Mouse (Mus musculus) cerebellum, adult 2 months (tissue): ENCODE data around the gene Tacr1. TPM values are rescaled to one million over a fixed set of nuclear protein-coding genes. Genes with fewer than 3 reads are reported as not detected.

Experiments used
- DNase-seq, 2 experiments: peaks; one replicate each; pipeline ENCODE4 v3.0.0; 2021
- H3K27ac ChIP-seq: fragments of 200-500 bp; 2 replicates; pipeline ENCODE4 v1.5.1; 2012; ENCODE audit warnings: low read length, control low read depth, inconsistent platforms; ENCODE audit not compliant: insufficient read depth
- H3K27me3 ChIP-seq: fragments of 200-500 bp; 2 replicates; pipeline ENCODE4 v1.6.1; 2012; ENCODE audit warnings: inconsistent platforms, mild to moderate bottlenecking, low read length, moderate library complexity; ENCODE audit not compliant: control insufficient read depth, insufficient read depth
- H3K4me1 ChIP-seq: fragments of 200-500 bp; 2 replicates; pipeline ENCODE4 v1.6.1; 2011; ENCODE audit warnings: low read length; ENCODE audit not compliant: control insufficient read depth, insufficient read depth
- H3K4me3 ChIP-seq: fragments of 200-500 bp; replicated peaks from 2 replicates; pipeline ENCODE3; 2011; ENCODE audit warnings: mild to moderate bottlenecking, low read depth, low read length, control low read depth; ENCODE audit not compliant: insufficient read depth
- CTCF ChIP-seq: fragments of 200-500 bp; IDR thresholded peaks from 2 replicates; pipeline ENCODE4 v1.5.1; 2011; ENCODE audit warnings: low read depth, mild to moderate bottlenecking, control low read depth, low read length, moderate library complexity, borderline replicate concordance; ENCODE audit not compliant: insufficient read depth
- POLR2A ChIP-seq: fragments of 200-500 bp; IDR thresholded peaks from 2 replicates; pipeline ENCODE4 v1.6.1; 2011; ENCODE audit warnings: low read length, control low read depth, borderline replicate concordance; ENCODE audit not compliant: insufficient read depth
- WGBS: fragments of 180-500 bp; shearing (Covaris S2); methylation state at CpG from one replicate; pipeline ENCODE4 v1.1.7; 2018; 5-methylcytosine and 5-hydroxymethylcytosine counted together
- polyA plus RNA-seq: library from polyadenylated mRNA; depleted of rRNA; stranded (reverse); fragments of >200 nt; gene quantifications from 2 replicates; pipeline ENCODE4 v1.2.3, GENCODE M21; 2012

Gene Tacr1
- polyA plus RNA-seq, 1 experiment = 1.4 TPM

GRCm38 (mm10) chr6:82483842-82484241, 81.7 kb downstream of the Tacr1 start:
- WGBS = 89% methylated on average over 1 of the region's 1 CpGs
- no peak overlapping the region for H3K4me3 ChIP-seq
- DNase-seq = no peak
- H3K27ac ChIP-seq = no peak overlapping the region
- H3K4me1 ChIP-seq = no peaks in the 10 kb centered on the region
- TF ChIP-seq POLR2A = no peak
- no peak for TF ChIP-seq CTCF
- no peaks in the 10 kb centered on the region; the same call in 1 of the 2 replicates for H3K27me3 ChIP-seq

GRCm38 (mm10) chr6:82494481-82494880, 92.3 kb downstream of the Tacr1 start:
- 73% methylated on average over 6 of the region's 6 CpGs for WGBS
- no peak overlapping the region for H3K4me3 ChIP-seq
- DNase-seq = no peak
- H3K27ac ChIP-seq = no peak overlapping the region
- TF ChIP-seq POLR2A = no peak
- TF ChIP-seq CTCF = no peak
- H3K4me1 ChIP-seq = no peaks in the 10 kb centered on the region
- no peaks in the 10 kb centered on the region for H3K27me3 ChIP-seq

GRCm38 (mm10) chr6:82510843-82511416, 108.8 kb downstream of the Tacr1 start:
- Histone ChIP-seq H3K27ac (no peak overlapping the region), H3K4me3 (no peak overlapping the region), H3K27me3 (no peaks in the 10 kb centered on the region), H3K4me1 (no peaks in the 10 kb centered on the region)
- TF ChIP-seq CTCF (no peak), POLR2A (no peak)
- WGBS = 82% methylated on average over 7 of the region's 7 CpGs
- DNase-seq = no peak

DNA sequence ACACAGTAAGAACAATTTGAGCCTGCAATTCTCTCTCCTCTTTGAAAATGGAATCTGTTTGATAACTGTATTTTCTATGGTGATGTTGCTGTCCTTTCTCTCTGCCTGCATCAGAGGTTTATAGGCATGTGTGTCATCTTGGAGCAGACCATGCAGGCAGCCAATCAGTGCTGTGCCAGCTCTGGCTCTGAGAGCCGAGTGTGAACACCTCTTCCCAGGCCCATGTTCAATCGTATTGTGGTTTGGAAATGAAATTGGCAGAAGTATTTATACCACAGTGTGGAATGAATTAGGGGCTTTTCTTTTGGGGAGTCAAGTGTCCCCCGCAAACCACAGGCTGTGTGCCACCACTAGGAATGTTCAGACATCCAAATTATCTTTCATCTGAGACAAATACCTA, 117.5 kb downstream of the Tacr1 start:
- TF ChIP-seq CTCF (no peak), POLR2A (no peak)
- Histone ChIP-seq H3K27ac (no peak overlapping the region), H3K4me3 (no peak overlapping the region), H3K4me1 (no peaks in the 10 kb centered on the region), H3K27me3 (no peaks in the 10 kb centered on the region)
- WGBS = 32% methylated on average over 3 of the region's 3 CpGs
- no peak for DNase-seq

DNA sequence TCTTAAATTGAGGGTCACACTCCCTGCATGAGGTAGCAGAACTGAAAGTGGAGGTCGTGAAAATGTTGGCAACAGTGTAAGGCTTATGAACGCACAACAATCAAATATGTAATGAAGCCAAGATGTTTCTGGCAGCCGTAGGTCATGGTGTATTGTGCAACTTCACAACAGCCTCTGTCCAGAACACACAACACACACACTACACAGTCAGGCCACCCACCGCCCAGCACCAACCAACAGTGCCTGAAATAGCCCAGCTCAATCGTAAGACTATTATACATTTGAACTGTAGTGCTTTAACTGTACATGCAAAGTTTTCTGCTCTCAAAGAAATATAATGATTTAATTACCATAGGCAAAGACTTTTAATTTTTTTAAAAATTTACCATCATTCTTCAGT, 120.4 kb downstream of the Tacr1 start:
- WGBS = 27% methylated on average over 5 of the region's 5 CpGs
- DNase-seq = no peak
- Histone ChIP-seq H3K27me3 (no peaks in the 10 kb centered on the region), H3K4me1 (no peaks in the 10 kb centered on the region), H3K27ac (no peak overlapping the region), H3K4me3 (no peak overlapping the region)
- TF ChIP-seq POLR2A (no peak), CTCF (no peak)

DNA sequence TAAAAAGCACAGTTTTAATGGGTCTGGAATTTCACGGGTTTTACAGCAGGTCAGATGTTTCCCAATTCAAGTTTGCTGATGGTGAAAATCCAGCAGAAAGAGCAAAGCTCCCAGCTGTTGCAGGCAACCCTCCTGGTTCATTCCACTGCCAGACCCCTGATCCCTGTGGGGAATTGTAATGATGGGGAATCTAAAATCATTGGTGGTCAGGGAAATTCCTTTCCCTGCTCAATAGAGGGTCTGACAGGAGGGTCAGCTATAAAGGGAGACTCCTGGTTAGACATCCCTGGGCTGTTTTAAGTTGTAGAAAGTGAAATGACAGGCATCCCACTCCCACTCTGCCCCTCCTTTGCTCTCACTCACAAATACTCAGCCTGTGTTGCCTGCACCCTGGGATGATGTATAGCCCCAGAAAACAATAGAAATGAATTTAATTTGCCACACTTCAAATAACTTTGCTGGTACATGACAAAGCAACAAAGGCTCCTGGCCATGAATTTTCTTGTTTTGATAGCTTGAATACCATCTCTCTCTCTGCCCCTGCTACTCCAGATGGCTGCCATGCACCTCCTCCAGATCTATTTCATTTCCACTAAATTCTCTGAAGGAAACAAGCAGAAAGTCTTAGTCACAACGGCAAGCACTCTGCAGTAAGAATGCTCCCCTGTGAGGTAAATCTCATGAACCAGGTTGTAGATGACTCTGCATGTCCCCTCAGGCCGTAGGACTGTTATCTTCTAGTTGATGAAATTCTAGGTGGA, 123.2 kb downstream of the Tacr1 start:
- Histone ChIP-seq H3K27me3 (no peaks in the 10 kb centered on the region), H3K4me3 (no peak overlapping the region), H3K4me1 (no peaks in the 10 kb centered on the region), H3K27ac (no peak overlapping the region)
- TF ChIP-seq CTCF (no peak), POLR2A (no peak)
- 16% methylated on average over 3 of the region's 3 CpGs for WGBS
- DNase-seq = no peak

DNA sequence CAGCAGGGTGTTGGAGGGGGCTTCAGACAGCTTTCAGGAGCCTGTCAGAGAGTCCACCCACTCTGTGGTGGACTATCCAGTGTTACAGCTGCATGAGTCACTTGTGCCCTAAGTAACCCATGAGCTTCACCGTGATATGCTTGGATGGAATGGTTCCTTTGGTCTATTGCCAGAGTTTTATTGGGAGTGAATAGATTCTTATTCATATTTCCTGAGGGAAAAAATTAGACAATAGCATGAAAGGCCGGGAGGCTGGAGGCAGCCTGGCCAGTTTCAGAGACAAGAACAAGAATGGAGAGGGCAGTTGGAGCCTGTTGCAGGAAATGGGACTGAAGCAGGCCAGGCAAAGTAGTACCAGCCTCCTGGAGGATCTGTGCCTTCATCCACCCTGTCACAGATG, 126.5 kb downstream of the Tacr1 start:
- H3K27me3 ChIP-seq = no peaks in the 10 kb centered on the region
- TF ChIP-seq POLR2A = no peak
- TF ChIP-seq CTCF = no peak
- 17% methylated on average over 2 of the region's 2 CpGs for WGBS
- H3K4me3 ChIP-seq = no peak overlapping the region
- H3K27ac ChIP-seq = no peak overlapping the region
- no peak for DNase-seq
- no peaks in the 10 kb centered on the region for H3K4me1 ChIP-seq

DNA sequence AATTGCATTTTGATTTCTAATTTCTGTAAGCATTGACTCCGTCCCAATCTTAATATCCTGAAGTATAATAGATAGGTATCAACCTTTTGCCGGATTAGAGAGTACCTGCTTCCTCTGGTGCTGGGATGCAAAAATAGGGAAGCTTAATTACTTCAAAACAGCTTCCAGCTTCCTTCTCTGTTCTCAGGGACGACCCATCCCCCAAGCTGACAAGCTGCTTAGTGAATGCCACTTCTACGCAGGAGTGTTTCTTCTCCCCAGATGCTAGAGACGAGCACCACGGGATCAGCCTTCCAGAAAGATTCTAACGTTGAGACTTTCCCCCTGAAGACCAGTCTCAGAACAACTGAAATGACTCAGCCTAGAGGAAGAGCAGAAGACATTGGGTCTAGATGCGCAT, 134.5 kb downstream of the Tacr1 start:
- no peak for DNase-seq
- H3K27ac ChIP-seq = no peak overlapping the region
- no peak for TF ChIP-seq CTCF
- no peak for TF ChIP-seq POLR2A
- H3K27me3 ChIP-seq = no peaks in the 10 kb centered on the region
- H3K4me3 ChIP-seq = no peak overlapping the region
- H3K4me1 ChIP-seq = no peaks in the 10 kb centered on the region
- WGBS = 49% methylated on average over 8 of the region's 8 CpGs
